In the genomic region with DNA sequence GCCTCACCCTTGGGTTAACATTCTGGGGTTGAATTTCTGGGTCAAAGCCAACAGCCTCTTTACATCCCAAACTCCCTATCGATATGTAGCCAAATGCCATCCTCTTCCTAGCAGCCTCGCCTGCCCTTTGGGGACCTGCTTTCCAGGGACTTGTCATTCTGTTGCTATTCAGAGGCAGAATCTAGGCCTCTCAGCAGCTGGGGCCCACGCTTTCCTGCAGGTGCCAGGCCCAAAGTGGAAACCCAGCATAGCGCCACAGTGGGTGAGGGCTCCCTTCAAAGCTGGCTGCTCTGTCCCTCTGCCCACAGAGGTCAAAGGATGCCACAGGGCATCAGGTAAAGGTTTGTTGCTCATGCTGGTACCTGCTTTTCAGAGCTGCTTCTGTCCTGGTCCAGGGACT, we compare ENCODE assay signal across 21 mouse cellular contexts. TPM values are rescaled to one million over a fixed set of nuclear protein-coding genes. Genes with fewer than 3 reads are reported as not detected.
"Had no signal": no experiment of that assay in that cellular context is flagged by ENCODE, and none has a peak within 500 bp of the region (broad histone marks: within the 10 kb centered on the region; RNA-seq: fewer than 3 reads in every experiment).

No protein-coding gene starts in this region.

- H3K4me3 ChIP-seq: kidney, embryonic 15.5 days; limb, embryonic 15.5 days; liver, embryonic 12.5 days; megakaryocyte, embryonic 14.5 days; midbrain, embryonic 15.5 days; neural tube, embryonic 12.5 days had no signal

- H3K27me3 ChIP-seq: kidney, embryonic 15.5 days; limb, embryonic 15.5 days; midbrain, embryonic 15.5 days; neural tube, embryonic 12.5 days had no signal

- H3K9ac ChIP-seq: kidney, embryonic 15.5 days; limb, embryonic 15.5 days; liver, embryonic 12.5 days; lung, embryonic 14.5 days; midbrain, embryonic 15.5 days; neural tube, embryonic 12.5 days had no signal

- H3K4me1 ChIP-seq: liver, embryonic 12.5 days had no signal

- ATAC-seq: intestine, embryonic 16.5 days; liver, embryonic 12.5 days; midbrain, embryonic 15.5 days had no signal

- H3K4me2 ChIP-seq: kidney, embryonic 15.5 days; limb, embryonic 15.5 days; liver, embryonic 12.5 days; lung, embryonic 14.5 days; midbrain, embryonic 11.5 days; midbrain, embryonic 15.5 days; neural tube, embryonic 12.5 days had no signal

- H3K9me3 ChIP-seq: kidney, embryonic 15.5 days; limb, embryonic 15.5 days; liver, embryonic 12.5 days; midbrain, embryonic 15.5 days; neural tube, embryonic 12.5 days had no signal

- DNase-seq: kidney, adult 2 months; kidney, postnatal 25 days; layer of hippocampus, adult 9-11 months; layer of hippocampus, postnatal 36 days; lung, embryonic 14.5 days; lung, postnatal 10 days; retina, postnatal 1 day; thymus, postnatal 4 days had no signal

- H3K36me3 ChIP-seq: liver, embryonic 12.5 days; neural tube, embryonic 12.5 days had no signal

- H3K27ac ChIP-seq: kidney, embryonic 15.5 days; limb, embryonic 15.5 days; liver, embryonic 12.5 days; macrophage; midbrain, embryonic 15.5 days; neural tube, embryonic 12.5 days had no signal

RNA-seq across cellular contexts. Expression of gene Mrgprg, which starts 33.0 kb away (rescaled TPM):
- polyA plus RNA-seq: intestine, embryonic 16.5 days; kidney, embryonic 15.5 days; limb, embryonic 11.5 days; limb, embryonic 15.5 days; liver, embryonic 12.5 days; liver, embryonic 16.5 days; lung, embryonic 14.5 days; macrophage; midbrain, embryonic 11.5 days; midbrain, embryonic 15.5 days; neural tube, embryonic 12.5 days; small intestine, adult 2 months; stomach, embryonic 16.5 days had no signal
